Mouse (Mus musculus) heart, postnatal 10 days (tissue): Measurements from ENCODE around the gene Atat1. TPM values are rescaled to one million over a fixed set of nuclear protein-coding genes. Genes with fewer than 3 reads are reported as not detected.

Experiments
- DNase-seq, 2 experiments: peaks; one replicate each; pipeline ENCODE4 v3.0.0; 2021
- intact Hi-C: fragments of 180-260 bp; cut with DNase I; formaldehyde crosslinking; loops from one replicate; pipeline ENCODE4 v1.15.1; 2025
- total RNA-seq, 2 experiments: library from RNA; stranded (reverse); gene quantifications; 2 replicates each; pipeline ENCODE4 v1.2.3; 2021

Gene Atat1
- total RNA-seq, 2 experiments from 2014 or later, result 12.1 to 16.3 TPM

- intact Hi-C loops, result no loop called here
- no peak for DNase-seq
Observed at GRCm38 (mm10) chr17:35882924-35883323, 27.0 kb downstream of the Atat1 start.

GRCm38 (mm10) chr17:35879245-35880057, 30.4 kb downstream of the Atat1 start, which contains the start of gene Dhx16:
Gene Dhx16, plus strand, starts transcription at chr17:35879819.
- peak; percentile 95 to 98 for DNase-seq
- intact Hi-C loops, result loop anchor here (2.0 kb wide), 1 partner anchor 17 kb away; the partner anchor contains the start of gene 2310061I04Rik

- intact Hi-C loops, result loop anchor here (2.0 kb wide), 1 partner anchor 136 kb away; no protein-coding TSS in a partner anchor
- no peak for DNase-seq
Observed at GRCm38 (mm10) chr17:35874721-35875120, 35.2 kb downstream of the Atat1 start.

- intact Hi-C loops, result loop anchor here (1.0 to 2.0 kb wide), 2 partner anchors 38 to 135 kb away; no protein-coding TSS in a partner anchor
- DNase-seq, result peak; percentile 92 to 96
Observed at GRCm38 (mm10) chr17:35873774-35874519, 35.9 kb downstream of the Atat1 start.

GRCm38 (mm10) chr17:35870884-35871696, 38.8 kb downstream of the Atat1 start:
- peak in 1 of 2 experiments; percentile 62 for DNase-seq
- intact Hi-C loops, result no loop called here

- intact Hi-C loops, result no loop called here
- peak; percentile 77 to 81 for DNase-seq
Observed at GRCm38 (mm10) chr17:35870151-35870883, 39.6 kb downstream of the Atat1 start.

GRCm38 (mm10) chr17:35869346-35870067, 40.4 kb downstream of the Atat1 start:
- intact Hi-C loops, result no loop called here
- DNase-seq, result peak; percentile 53 to 57

GRCm38 (mm10) chr17:35868961-35869345, 40.9 kb downstream of the Atat1 start:
- peak in 1 of 2 experiments; percentile 27 for DNase-seq

GRCm38 (mm10) chr17:35868165-35868820, 41.6 kb downstream of the Atat1 start:
- peak; percentile 41 to 43 for DNase-seq
- intact Hi-C loops, result no loop called here

More at GRCm38 (mm10) chr17:35868961-35869345, 40.9 kb downstream of the Atat1 start:
- intact Hi-C loops, result no loop called here

GRCm38 (mm10) chr17:35866911-35867890, 42.7 kb downstream of the Atat1 start:
- peak; percentile 62 to 63 for DNase-seq
- intact Hi-C loops, result no loop called here

GRCm38 (mm10) chr17:35866281-35866831, 43.5 kb downstream of the Atat1 start:
- intact Hi-C loops, result no loop called here

GRCm38 (mm10) chr17:35865481-35866280, 44.2 kb downstream of the Atat1 start, which contains the start of gene Ppp1r18:
Gene Ppp1r18, plus strand, starts transcription at chr17:35865593.
- peak; percentile 85 for DNase-seq
- intact Hi-C loops, result no loop called here

More at GRCm38 (mm10) chr17:35866281-35866831, 43.5 kb downstream of the Atat1 start:
- DNase-seq, result peak; percentile 84 to 86

GRCm38 (mm10) chr17:35864832-35865353, 45.0 kb downstream of the Atat1 start:
- intact Hi-C loops, result no loop called here
- peak in 1 of 2 experiments; percentile 20 for DNase-seq

GRCm38 (mm10) chr17:35861198-35861857, 48.5 kb downstream of the Atat1 start, which contains the start of gene Nrm:
Gene Nrm, plus strand, starts transcription at chr17:35861318.
- intact Hi-C loops, result loop anchor here (2.0 kb wide), 1 partner anchor 17 kb away; no protein-coding TSS in a partner anchor
- DNase-seq, result peak; percentile 95 to 96

GRCm38 (mm10) chr17:35860831-35861197, 49.1 kb downstream of the Atat1 start:
- no peak for DNase-seq
- intact Hi-C loops, result loop anchor here (2.0 kb wide), 1 partner anchor 16 kb away; no protein-coding TSS in a partner anchor
